Mouse (Mus musculus): ENCODE measurements around the gene Plekha8.

Plekha8 gene

DNA sequence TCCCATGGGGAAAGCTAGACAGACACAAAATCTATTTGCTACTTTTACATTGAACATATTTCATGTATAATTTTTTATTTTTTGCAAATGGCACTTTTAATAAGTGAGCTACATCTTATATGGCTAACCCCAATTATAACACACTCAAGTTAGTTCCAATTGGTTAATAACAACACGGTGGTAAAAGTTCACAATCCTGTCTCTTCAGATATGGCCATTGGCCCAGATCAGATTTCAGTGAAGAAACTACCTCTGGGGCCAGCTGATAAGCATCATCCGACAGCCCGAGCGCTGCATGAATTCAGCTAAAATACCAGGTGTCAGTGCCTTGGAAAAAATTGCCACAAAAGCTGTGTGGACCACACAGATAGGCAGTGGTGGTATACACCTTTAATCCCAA is 7.2 kb upstream of the Plekha8 start:
- no peak for DNase-seq

DNA sequence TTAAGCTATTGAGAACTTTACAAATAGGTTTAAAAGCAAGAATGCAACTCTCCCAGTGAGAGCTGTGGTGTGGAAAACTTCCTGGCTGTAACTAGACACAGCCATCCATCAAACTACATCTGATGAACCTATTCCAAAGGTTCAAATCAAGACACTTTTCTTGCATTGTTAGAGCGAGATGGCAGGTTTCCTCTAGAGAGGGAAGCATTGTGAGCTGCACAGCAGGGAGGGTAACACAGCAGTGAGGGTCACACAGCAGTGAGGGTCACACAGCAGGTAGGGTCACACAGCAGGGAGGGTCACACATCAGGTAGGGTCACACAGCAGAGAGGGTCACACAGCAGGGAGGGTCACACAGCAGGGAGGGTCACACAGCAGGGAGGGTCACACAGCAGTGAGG is 6.7 kb upstream of the Plekha8 start:
- DNase-seq: no peak

DNA sequence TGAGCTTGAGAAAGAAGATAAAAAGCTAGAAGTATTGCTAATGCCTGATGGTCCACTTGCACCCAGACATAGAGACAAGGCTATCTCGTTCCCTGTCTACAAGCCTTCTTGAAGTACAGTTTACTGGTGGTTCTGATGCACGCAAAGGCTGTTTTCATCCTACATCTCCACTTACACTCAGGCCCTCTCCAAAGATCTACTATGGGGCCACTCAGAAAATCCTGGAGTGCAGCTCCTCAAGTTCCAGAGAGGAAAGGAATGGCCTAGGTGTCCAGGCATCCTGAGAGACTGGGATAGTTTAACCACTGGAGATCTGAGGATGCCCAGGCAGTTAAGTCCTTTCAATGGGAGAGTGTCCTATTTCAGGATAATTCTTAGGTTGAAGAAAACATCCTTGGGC is 4.2 kb upstream of the Plekha8 start:
- DNase-seq: no peak

DNA sequence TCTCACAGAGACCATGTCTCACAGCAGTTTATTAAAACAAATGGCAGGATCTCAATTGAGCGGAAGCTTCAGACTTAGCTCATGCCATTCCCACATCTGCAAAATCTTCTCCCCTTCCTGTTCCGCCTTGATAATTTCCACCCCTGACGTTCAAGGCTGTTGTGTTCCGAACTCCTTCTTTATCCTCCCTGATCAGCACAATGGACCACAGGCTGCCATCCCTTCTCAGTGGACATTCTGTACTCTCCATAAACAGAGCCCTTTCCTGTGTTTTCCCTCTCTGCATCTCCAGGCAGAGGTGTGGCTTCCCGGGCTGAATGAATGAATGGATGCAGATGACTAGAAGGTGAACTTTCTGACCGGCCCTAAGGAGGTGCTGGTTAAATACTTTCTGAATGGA is 3.1 kb upstream of the Plekha8 start:
- no peak for DNase-seq

DNA sequence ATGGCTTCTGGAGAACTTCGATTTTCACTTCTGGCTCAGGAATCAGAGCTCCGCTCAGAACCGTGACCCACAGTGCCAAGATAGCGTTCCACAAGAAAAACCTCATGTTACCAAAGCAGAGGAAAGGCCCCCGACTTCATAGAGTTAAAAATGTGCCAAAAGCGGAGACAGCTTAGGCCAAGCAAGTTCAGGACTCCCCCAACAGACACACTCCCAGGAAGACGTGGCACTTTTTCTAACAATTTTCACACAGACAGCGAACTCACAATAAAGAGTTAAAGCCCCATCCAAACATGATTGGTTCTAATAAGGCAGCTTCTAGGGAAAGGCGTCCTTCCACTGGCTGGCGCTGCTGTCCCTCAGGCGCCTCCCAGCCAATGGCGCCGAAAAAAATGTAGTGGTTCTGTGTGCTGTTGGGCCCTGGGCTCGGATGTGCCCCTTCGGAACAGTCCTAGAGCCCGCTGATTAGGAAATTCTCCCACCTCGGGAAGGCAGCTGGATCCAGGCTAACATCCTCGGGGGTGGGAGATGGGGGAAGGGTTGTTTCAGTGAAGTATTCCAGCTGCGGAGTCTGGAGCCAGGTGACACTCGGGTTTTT is 1.9 kb upstream of the Plekha8 start:
- peak; percentile 91 for DNase-seq

DNA sequence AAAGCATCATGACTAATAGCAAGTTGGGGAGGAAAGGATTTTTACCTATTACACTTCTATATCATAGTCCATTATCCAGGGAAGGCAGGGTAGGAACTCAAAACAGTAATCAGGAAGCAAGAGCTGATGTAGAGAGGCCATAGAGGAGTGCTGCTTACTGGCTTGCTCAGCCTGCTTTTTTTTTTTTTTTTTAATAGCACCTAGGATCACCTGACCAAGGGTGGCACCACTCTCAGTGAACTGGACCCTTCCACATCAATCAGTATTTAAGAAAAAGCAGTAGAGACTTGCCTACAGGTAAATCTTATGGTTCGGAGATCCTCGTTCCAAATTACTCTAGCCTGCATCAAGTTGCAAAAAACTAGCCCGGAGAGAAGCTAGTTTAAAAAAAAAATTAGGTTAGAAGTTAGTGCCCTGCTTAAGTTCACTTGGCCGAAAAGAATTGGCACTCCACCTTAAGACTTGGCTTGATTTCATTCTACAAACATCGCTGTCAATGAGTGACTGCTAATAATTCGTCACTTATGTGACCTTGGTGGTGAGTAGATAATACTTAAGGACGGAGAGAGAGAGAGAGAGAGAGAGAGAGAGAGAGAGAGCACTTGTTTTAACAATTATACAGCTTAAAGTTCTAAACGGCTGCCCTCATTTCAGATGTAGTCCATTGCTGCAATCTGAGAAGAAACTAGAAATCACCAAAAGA is 994 bp upstream of the Plekha8 start:
- DNase-seq: no peak

DNA sequence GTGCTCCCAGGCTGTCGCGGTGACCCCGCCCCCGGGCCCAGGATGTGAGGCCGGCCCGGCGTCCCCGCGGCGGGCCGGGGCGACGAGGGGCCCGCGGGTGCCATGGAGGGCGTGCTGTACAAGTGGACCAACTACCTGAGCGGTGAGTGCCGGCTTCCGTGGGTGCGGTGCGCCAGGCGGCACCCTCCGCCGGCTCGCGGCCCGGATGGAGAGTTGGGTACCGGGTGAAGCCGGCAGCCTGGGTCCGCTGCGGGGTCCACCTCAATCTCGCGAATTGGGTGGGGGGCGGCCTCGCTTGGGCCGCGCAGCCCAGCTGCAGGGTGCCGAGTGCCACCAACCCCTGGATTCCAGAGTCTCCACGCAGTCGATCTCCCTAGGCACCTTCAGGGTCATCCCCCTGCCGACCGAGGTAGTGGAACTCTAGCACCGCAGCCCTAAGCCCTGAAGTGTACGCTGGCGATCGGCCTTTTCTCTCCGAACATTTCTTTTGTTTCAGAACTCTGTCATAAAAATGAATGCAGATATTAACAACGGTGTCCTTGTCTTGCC is 493 bp downstream of the Plekha8 start:
- DNase-seq: no peak

DNA sequence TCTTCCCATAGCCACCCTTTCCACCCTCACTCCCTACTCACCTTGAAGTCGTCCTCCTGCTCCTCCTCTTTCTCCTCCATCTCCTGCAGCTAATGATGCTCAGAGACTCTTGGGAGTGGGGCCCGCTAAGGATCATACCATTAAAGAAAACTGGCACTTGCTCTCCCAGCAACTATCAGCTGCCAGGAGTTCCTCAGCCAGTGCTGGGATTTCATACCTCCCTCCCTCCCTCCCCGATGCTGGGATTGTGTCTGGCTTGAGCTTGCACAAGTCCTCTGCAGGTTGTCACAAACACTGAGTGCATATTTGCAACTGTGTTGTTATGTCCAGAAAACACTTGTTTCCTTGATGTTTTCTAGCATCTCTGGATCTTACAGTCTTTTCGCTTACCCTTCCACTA is 2.3 kb downstream of the Plekha8 start, which contains the start of gene Fkbp14:
Gene Fkbp14 (minus strand): TSS at position 101 of the 400 bp plus-strand sequence.
- no peak for DNase-seq

DNA sequence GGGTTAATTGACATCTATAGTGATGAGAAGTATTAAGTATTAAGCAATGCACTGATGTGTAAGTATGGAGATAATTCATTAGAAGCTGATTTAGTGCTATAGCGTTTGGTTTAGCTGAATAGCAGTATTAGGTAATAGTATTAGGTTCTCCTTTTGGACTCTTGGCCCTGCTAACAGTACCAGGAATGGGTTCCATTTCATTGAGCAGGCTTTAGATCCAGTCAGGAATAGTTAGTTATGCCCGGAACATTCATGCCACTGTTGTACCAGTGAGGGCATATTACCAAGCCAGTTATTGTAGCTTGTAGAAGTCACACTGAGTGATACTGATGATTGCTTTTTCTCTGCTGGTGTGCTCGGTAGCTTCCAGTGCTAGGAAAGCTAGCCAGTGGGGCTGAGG is 2.8 kb downstream of the Plekha8 start:
- DNase-seq: no peak

DNA sequence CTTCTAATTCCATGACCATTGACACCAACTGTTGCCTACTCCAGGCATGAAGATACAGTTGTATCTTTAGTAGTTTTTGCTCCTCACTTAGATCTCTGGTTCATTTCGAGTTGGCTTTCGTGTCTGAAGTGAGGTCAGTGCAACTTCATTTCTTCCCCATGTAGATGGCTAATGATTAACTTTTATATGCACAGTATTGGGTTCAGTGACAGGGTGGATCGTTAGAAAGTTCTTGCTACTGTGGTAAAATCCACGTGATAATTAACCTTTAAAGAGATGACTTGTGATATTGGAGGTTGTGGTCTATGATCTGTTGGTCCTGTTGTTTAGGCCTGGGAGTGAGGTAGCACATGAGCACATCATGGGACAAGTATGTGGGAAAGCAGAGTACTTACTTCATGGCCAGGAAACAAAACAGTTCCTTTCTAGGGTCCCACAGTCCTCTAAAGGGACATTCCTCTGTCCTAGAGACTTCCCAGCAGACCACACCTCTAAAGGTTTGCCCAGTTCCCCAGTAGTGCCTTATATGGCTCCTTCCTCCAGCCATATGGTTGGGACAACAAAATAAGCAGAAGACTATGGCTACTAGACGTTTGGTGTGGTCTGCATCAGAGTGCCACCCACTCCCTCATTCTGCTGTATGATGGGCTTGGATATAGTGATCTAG is 5.9 kb downstream of the Plekha8 start:
- DNase-seq: no peak

DNA sequence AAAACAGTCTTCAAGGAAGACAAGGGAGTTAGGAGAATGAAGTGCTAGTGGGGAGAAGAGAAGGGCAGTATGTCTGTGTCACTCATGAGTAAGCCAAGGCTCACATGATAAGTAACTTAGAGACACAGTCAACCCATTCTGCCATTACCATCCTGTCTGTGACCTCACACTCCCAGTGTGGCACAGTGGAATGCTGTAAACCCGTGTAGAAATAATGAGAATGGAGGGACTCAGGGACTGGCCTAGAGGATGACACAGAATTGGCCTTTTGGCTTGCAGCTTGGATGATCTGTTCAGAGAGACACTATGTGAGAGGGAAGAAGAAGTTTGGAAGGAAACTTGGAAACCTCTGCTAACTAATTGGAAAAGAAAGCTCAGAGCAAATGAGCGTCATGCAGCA is 8.0 kb downstream of the Plekha8 start:
- DNase-seq: no peak

DNA sequence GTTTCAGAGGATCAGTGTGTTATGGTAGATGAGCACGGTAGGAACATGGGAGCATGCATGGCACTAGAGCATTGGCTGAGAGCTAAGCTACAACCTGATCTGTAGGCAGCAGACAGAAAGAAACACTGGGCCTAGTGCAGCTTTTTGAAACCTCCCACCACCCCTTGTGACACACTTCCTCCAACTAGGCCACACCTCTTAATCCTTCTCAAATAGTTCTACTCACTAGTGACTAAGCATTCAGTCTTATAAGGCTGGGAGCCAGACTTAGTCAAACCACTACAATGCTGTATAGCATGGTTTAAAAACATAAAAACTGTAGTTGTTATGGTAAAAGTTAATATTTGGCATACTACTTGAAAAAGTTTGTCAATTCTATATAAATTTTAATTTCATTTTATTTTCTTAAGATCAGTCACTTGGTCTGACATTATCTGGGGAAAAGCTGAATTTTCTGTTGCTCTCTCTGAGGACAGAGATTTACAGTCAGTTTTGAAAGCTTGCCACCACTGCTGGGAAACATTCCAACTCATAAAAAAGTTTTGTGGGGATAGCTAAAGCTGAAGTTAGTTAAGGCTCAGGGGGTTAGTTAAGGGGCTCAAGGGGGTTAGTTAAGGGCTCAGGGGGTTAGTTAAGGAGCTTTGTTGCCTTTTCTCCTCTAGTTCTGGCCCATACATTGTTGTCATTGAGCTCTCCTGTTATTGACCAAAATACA is 9.2 kb downstream of the Plekha8 start:
- DNase-seq: no peak

DNA sequence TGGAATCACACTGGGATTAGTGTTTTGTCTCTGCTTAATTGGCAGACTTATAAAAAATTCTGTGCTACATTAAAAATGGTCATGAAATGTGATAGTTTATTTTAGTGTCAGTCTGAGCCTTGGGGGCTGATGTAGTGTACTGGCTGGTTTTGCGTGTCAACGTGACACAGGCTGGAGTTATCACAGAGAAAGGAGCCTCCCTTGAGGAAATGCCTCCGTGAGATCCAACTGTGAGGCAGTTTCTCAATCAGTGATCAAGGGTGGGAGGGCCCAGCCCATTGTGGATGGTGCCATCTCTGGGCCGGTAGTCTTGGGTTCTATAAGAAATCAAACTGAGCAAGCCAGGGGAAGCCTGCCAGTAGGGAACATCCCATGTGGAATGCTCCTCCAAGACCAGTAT is 11.3 kb downstream of the Plekha8 start:
- no peak for DNase-seq

DNA sequence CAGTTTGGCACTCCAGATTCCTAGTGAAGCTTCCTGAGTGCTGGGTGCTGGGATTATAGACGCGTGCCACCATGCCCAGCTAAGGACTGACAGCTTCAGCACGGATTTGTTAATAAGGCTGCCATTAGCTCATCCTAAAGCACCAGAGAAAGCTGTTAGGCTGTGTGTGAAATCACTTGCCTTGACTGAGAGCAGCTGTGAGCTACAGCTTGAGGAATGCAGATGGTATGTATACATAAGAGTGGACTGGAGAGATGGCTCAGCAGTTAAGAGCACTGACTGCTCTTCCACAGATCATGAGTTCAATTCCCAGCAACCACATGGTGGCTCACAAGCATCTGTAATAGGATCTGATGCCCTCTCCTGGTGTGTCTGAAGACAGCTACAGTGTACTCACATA is 22.5 kb downstream of the Plekha8 start:
- DNase-seq: no peak

DNA sequence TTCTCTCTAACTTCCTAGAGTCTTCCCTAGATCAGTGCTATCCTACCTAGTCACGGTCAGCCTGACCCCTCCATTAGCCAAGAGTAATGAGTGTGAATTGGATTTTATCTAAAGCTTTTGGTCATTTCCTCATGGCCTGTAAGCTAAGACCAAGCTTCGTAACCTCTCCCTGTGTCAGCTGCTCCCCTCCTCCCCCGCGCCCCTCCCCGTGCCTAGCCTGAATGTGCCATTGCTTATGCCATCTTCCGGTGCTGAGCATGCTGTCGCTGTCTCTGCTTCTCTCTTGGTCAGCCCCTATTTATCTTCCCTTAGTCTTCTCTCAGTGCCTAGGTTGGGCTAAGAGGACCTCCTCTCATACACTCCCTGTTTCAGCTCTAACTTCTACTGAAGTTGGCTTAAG is 24.6 kb downstream of the Plekha8 start:
- no peak for DNase-seq

DNA sequence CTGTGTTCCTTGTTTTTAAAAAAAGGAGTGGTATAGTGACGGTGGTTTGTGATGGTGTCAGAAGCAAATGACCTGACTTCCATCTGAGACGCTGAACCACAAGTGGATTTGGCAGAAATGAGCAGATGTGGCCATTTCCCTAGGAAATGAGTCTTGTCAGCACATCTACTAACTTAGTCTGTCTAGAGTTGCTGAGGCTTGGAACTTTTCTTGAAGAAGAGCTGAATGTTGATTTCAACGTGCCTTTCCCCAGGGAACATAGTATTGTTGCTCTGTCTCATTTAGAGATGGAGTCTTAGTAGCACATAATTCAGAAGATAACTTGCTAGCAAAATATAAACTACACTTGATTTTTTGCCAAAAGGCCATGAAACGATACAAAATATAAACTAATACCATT is 25.4 kb downstream of the Plekha8 start:
- no peak for DNase-seq

DNA sequence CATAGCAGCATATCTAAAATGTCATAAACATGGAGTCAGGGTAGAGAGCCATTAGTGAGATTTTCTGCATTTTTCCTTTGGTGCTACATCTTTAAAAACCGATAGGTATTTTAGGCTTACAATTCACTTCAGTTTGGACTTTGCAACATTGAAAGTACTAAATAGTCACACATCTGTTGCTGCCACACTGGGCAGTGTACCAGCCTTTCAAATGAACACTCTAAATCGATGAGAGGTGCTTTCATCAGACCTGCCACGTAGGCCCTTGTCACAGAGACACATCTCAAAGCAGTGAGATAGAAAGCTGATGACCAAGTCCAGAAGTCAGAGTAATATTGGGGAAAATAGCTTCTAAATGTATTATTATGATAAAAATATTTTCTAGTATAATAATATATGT is 33.5 kb downstream of the Plekha8 start:
- DNase-seq: no peak

DNA sequence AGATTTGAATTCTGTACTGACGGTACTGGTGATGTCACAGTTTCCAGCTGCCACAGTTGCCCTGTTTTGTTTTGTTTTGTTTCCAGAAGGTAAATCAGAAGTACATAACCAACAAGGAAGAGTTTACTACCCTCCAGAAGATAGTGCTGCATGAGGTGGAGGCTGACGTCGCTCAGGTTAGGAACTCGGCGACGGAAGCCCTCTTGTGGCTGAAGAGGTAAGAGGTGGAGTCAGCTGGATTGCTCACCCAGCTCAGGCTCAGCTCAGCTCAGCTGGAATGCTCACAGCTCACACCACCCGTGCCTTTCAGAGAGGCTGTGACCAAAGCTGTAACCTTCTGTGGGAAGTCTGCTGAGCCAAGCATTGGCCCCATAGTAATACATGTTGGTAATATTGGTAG is 34.8 kb downstream of the Plekha8 start:
- DNase-seq: peak; percentile 26

DNA sequence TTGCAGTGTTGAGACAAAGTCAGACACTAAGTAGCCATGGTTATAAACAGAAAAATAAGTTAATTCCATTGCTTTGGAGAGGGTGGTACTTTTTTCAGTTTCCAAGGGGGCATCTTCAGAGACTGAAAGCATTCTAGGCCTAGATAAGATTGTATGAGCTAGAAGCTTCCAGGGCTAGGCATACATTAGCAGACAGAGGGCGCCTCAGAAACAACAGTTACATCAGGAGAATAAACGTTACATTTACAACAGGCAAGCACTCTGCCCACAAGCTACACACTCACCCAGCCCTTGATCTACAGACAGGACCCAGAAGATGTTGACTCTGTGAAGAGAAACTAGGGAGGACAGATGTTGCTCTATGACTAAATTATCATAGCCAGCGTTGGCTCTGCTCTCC is 36.6 kb downstream of the Plekha8 start:
- DNase-seq: no peak

DNA sequence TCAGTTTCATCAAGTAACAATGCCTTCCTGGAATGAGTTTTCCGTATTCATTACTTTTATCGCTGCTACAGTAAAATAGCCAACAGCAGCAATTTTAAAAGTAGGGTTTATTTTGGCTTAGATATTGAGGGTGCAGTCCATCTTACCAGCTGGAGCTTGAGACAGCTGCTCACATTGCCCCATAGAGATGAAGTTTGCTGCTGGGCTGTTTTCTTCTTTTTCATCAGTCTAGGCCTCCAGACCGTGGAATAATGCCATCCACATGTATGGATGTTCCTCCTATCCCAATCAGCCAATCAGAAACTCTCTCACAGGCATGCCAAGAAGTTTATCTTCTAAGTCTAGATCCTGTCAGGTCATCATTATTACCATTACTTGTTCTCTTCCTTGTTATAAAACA is 45.0 kb downstream of the Plekha8 start:
- DNase-seq: no peak

DNA sequence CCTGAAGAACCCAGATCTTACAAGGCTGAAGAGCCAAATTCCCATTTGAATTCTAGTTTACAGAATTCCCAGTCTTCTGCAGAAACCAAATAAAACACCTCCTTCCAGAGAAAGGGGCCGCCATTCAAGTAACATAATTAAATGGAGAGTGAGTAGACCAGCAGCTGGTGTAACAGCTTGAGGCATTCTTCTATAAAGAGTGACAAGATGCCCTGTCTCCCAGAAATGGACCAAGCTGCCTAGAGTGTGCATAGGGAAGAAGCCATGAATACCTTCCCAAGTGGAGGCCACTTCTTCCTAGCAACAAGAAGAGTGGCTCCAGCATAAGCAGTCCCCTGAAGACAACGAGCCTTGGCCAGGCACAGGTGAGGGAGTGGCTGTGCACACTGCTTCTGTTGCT is 47.0 kb downstream of the Plekha8 start:
- DNase-seq: no peak

DNA sequence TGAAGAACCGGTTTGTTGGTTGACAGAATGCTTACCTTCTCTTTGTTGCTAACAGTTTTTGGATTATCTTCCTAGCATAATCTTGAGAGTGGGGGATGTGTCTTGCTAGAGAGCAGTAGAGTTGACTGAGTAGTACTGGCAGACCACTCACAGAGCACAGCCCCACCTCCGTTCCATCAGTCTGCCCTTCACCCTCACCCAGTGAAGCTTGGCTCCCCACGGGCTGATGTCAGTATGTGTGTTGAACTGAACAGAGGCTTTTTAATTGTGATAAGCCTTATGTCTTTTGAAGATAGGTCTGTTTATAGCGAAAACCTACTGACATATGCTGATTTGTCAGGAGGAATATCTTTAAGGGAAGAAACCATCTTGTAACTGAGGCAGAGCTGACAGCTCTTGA is 48.3 kb downstream of the Plekha8 start:
- no peak for DNase-seq

DNA sequence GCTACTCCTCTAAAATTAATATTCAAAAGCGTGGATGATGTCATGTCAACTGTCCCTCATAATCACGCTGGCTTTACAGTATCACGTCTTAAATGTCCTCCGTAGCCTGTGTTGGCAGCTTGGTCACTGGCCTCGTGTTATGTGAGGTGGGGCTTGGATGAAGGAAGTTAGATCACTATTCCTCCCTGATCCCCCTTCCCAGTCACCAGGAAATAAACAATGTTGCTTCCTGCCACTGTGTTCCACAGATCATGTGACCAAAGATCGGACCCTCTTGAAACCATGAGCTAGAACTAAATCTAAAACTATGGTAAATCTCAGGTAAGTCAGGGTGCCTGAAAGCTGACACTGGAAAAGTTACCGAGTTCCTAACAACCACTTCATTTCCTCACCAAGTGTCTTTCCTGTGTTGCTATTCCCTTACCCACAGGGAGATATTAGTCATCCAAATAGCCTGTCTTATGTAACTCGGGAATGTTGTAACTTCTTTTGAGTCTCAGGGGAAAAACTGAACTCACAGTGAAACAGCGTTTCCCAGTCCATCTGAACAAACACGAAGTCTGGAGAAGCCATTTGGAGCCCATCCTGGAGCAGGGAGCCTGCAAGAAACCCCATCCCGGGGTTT is 60.7 kb downstream of the Plekha8 start:
- no peak for DNase-seq

Measured in cerebellum, adult 8-10 months (tissue).